Mouse (Mus musculus) embryo, embryonic 9.5 days (tissue): ENCODE data around the gene St8sia2.
"Not testable (repeated sequence)": the region's sequence is repeated elsewhere in the genome, so short reads cannot be mapped to it uniquely, and the experiment has no call there.

Source experiments
- DNase-seq: peaks from one replicate; pipeline ENCODE4 v3.0.0-alpha.2; 2017; ENCODE audit errors: extremely low spot score

St8sia2 gene

GRCm38 (mm10) chr7:73989366-73989765 lies 24.1 kb downstream of the St8sia2 start:
- no peak for DNase-seq

GRCm38 (mm10) chr7:73972157-73972556 lies 41.3 kb downstream of the St8sia2 start:
- not testable (repeated sequence) for DNase-seq

GRCm38 (mm10) chr7:73965164-73965563 lies 48.3 kb downstream of the St8sia2 start:
- DNase-seq: no peak

GRCm38 (mm10) chr7:73962431-73962830 lies 51.1 kb downstream of the St8sia2 start:
- no peak for DNase-seq

GRCm38 (mm10) chr7:73954441-73954840 lies 59.0 kb downstream of the St8sia2 start:
- no peak for DNase-seq

GRCm38 (mm10) chr7:73953131-73953530 lies 60.4 kb downstream of the St8sia2 start:
- DNase-seq: no peak

GRCm38 (mm10) chr7:73941640-73942039 lies 71.8 kb downstream of the St8sia2 start:
- no peak for DNase-seq

- DNase-seq: no peak
Measured at GRCm38 (mm10) chr7:73939236-73939635, 74.3 kb downstream of the St8sia2 start.

GRCm38 (mm10) chr7:73938046-73938810 lies 75.3 kb downstream of the St8sia2 start:
- DNase-seq: peak; percentile 19

GRCm38 (mm10) chr7:73936119-73936518 lies 77.4 kb downstream of the St8sia2 start:
- DNase-seq: no peak

GRCm38 (mm10) chr7:73935703-73936102 lies 77.8 kb downstream of the St8sia2 start:
- no peak for DNase-seq

GRCm38 (mm10) chr7:73933036-73933435 lies 80.5 kb downstream of the St8sia2 start:
- no peak for DNase-seq

GRCm38 (mm10) chr7:73920921-73921485 lies 92.5 kb downstream of the St8sia2 start:
- DNase-seq: no peak

GRCm38 (mm10) chr7:73917633-73918311 lies 95.7 kb downstream of the St8sia2 start:
- DNase-seq: no peak

- DNase-seq: no peak
Measured at GRCm38 (mm10) chr7:73911899-73912298, 101.6 kb downstream of the St8sia2 start.

GRCm38 (mm10) chr7:73910843-73911242 lies 102.6 kb downstream of the St8sia2 start:
- DNase-seq: no peak

GRCm38 (mm10) chr7:73909432-73910205 lies 103.9 kb downstream of the St8sia2 start:
- no peak for DNase-seq

- DNase-seq: peak; percentile 41
Measured at GRCm38 (mm10) chr7:73894506-73894905, 119.0 kb downstream of the St8sia2 start.

GRCm38 (mm10) chr7:73891830-73892229 lies 121.7 kb downstream of the St8sia2 start:
- DNase-seq: no peak

GRCm38 (mm10) chr7:73890891-73891610 lies 122.4 kb downstream of the St8sia2 start:
- no peak for DNase-seq

- DNase-seq: no peak
Measured at GRCm38 (mm10) chr7:73890466-73890865, 123.0 kb downstream of the St8sia2 start.
